Mouse (Mus musculus): ENCODE data around the gene Dnm3. TPM values are rescaled to one million over a fixed set of nuclear protein-coding genes. Genes with fewer than 3 reads are reported as not detected.

The Dnm3 gene
- polyA plus RNA-seq, 1 experiment from 2014 or later, result 13.9 TPM

- Histone ChIP-seq H3K9ac (ENCODE audit: low read length) (peak overlapping the region; percentile 81), H3K36me3 (ENCODE audit: control insufficient read depth, insufficient read depth, low read length) (peaks cover 2% of the 10 kb centered on the region; the same call in 1 of the 2 replicates), H3K4me1 (ENCODE audit: control insufficient read depth, insufficient read depth, low read length) (peaks cover 5% of the 10 kb centered on the region; the same call in 1 of the 2 replicates), H3K4me2 (ENCODE audit: low read depth, severe bottlenecking) (peak overlapping the region; percentile 55), H3K27me3 (ENCODE audit: control insufficient read depth, insufficient read depth, low read length) (no peaks in the 10 kb centered on the region), H3K9me3 (ENCODE audit: control insufficient read depth, low read length) (no peaks in the 10 kb centered on the region), H3K27ac (replicated peaks; ENCODE audit: low read depth, low read length) (peak overlapping the region; percentile 100), H3K4me3 (ENCODE audit: low read depth, low read length) (peak overlapping the region; percentile 28)
- 64% methylated on average over 8 of the region's 8 CpGs for WGBS
- ATAC-seq (ENCODE audit: insufficient number of reproducible peaks, low FRiP score, low TSS enrichment, low read depth) (no peak), DNase-seq (ENCODE audit: low spot score) (peak; percentile 65)
These were observed 254.4 kb downstream of the Dnm3 start for GRCm38 (mm10) chr1:162223258-162223940.

GRCm38 (mm10) chr1:162222353-162222752, 255.5 kb downstream of the Dnm3 start:
- H3K4me2 ChIP-seq (ENCODE audit: low read depth, severe bottlenecking), result peak overlapping the region; percentile 53
- peak overlapping the region; percentile 100 for H3K27ac ChIP-seq (replicated peaks; ENCODE audit: low read depth, low read length)
- no peak for ATAC-seq (ENCODE audit: insufficient number of reproducible peaks, low FRiP score, low TSS enrichment, low read depth)
- H3K9me3 ChIP-seq (ENCODE audit: control insufficient read depth, low read length), result no peaks in the 10 kb centered on the region
- H3K4me1 ChIP-seq (ENCODE audit: control insufficient read depth, insufficient read depth, low read length), result peaks cover 5% of the 10 kb centered on the region; the same call in 1 of the 2 replicates
- H3K9ac ChIP-seq (ENCODE audit: low read length), result no peak overlapping the region
- H3K27me3 ChIP-seq (ENCODE audit: control insufficient read depth, insufficient read depth, low read length), result no peaks in the 10 kb centered on the region
- DNase-seq (ENCODE audit: low spot score), result no peak
- peaks cover 2% of the 10 kb centered on the region; the same call in 1 of the 2 replicates for H3K36me3 ChIP-seq (ENCODE audit: control insufficient read depth, insufficient read depth, low read length)
- H3K4me3 ChIP-seq (ENCODE audit: low read depth, low read length), result peak overlapping the region; percentile 26; the same call in 1 of the 2 replicates

GRCm38 (mm10) chr1:162221801-162222301, 256.0 kb downstream of the Dnm3 start:
- Histone ChIP-seq H3K4me2 (ENCODE audit: low read depth, severe bottlenecking) (peak overlapping the region; percentile 57), H3K27me3 (ENCODE audit: control insufficient read depth, insufficient read depth, low read length) (no peaks in the 10 kb centered on the region), H3K9me3 (ENCODE audit: control insufficient read depth, low read length) (no peaks in the 10 kb centered on the region), H3K4me3 (ENCODE audit: low read depth, low read length) (peak overlapping the region; percentile 51), H3K27ac (replicated peaks; ENCODE audit: low read depth, low read length) (peak overlapping the region; percentile 100), H3K4me1 (ENCODE audit: control insufficient read depth, insufficient read depth, low read length) (peaks cover 5% of the 10 kb centered on the region; the same call in 1 of the 2 replicates), H3K9ac (ENCODE audit: low read length) (peak overlapping the region; percentile 79), H3K36me3 (ENCODE audit: control insufficient read depth, insufficient read depth, low read length) (peaks cover 2% of the 10 kb centered on the region; the same call in 1 of the 2 replicates)
- 39% methylated on average over 4 of the region's 4 CpGs for WGBS
- ATAC-seq (ENCODE audit: insufficient number of reproducible peaks, low FRiP score, low TSS enrichment, low read depth), result no peak
- DNase-seq (ENCODE audit: low spot score), result no peak

GRCm38 (mm10) chr1:162220891-162221290, 256.9 kb downstream of the Dnm3 start:
- peaks cover 2% of the 10 kb centered on the region; the same call in 1 of the 2 replicates for H3K36me3 ChIP-seq (ENCODE audit: control insufficient read depth, insufficient read depth, low read length)
- H3K27me3 ChIP-seq (ENCODE audit: control insufficient read depth, insufficient read depth, low read length), result no peaks in the 10 kb centered on the region
- peak overlapping the region; percentile 51 for H3K4me3 ChIP-seq (ENCODE audit: low read depth, low read length)
- H3K9ac ChIP-seq (ENCODE audit: low read length), result peak overlapping the region; percentile 82
- H3K27ac ChIP-seq (replicated peaks; ENCODE audit: low read depth, low read length), result peak overlapping the region; percentile 100
- H3K9me3 ChIP-seq (ENCODE audit: control insufficient read depth, low read length), result no peaks in the 10 kb centered on the region
- ATAC-seq (ENCODE audit: insufficient number of reproducible peaks, low FRiP score, low TSS enrichment, low read depth) (no peak), DNase-seq (ENCODE audit: low spot score) (no peak)
- peak overlapping the region; percentile 42 for H3K4me2 ChIP-seq (ENCODE audit: low read depth, severe bottlenecking)
- peaks cover 10% of the 10 kb centered on the region for H3K4me1 ChIP-seq (ENCODE audit: control insufficient read depth, insufficient read depth, low read length)

GRCm38 (mm10) chr1:162219781-162220180, 258.1 kb downstream of the Dnm3 start:
- DNase-seq (ENCODE audit: low spot score) (no peak), ATAC-seq (ENCODE audit: insufficient number of reproducible peaks, low FRiP score, low TSS enrichment, low read depth) (no peak)
- H3K27me3 ChIP-seq (ENCODE audit: control insufficient read depth, insufficient read depth, low read length), result no peaks in the 10 kb centered on the region
- WGBS, result 55% methylated on average over 1 of the region's 1 CpGs
- H3K4me1 ChIP-seq (ENCODE audit: control insufficient read depth, insufficient read depth, low read length), result peaks cover 15% of the 10 kb centered on the region
- peak overlapping the region; percentile 65 for H3K9ac ChIP-seq (ENCODE audit: low read length)
- H3K4me2 ChIP-seq (ENCODE audit: low read depth, severe bottlenecking), result peak overlapping the region; percentile 42; the same call in 1 of the 2 replicates
- peak overlapping the region; percentile 100 for H3K27ac ChIP-seq (replicated peaks; ENCODE audit: low read depth, low read length)
- peaks cover 2% of the 10 kb centered on the region; the same call in 1 of the 2 replicates for H3K36me3 ChIP-seq (ENCODE audit: control insufficient read depth, insufficient read depth, low read length)
- H3K4me3 ChIP-seq (ENCODE audit: low read depth, low read length), result peak overlapping the region; percentile 51
- H3K9me3 ChIP-seq (ENCODE audit: control insufficient read depth, low read length), result no peaks in the 10 kb centered on the region

GRCm38 (mm10) chr1:162218530-162219180, 259.2 kb downstream of the Dnm3 start:
- Histone ChIP-seq H3K9ac (ENCODE audit: low read length) (peak overlapping the region; percentile 94), H3K27ac (replicated peaks; ENCODE audit: low read depth, low read length) (peak overlapping the region; percentile 100), H3K4me3 (ENCODE audit: low read depth, low read length) (peak overlapping the region; percentile 51), H3K4me1 (ENCODE audit: control insufficient read depth, insufficient read depth, low read length) (peaks cover 15% of the 10 kb centered on the region), H3K27me3 (ENCODE audit: control insufficient read depth, insufficient read depth, low read length) (no peaks in the 10 kb centered on the region), H3K9me3 (ENCODE audit: control insufficient read depth, low read length) (no peaks in the 10 kb centered on the region), H3K36me3 (ENCODE audit: control insufficient read depth, insufficient read depth, low read length) (peaks cover 2% of the 10 kb centered on the region; the same call in 1 of the 2 replicates), H3K4me2 (ENCODE audit: low read depth, severe bottlenecking) (peak overlapping the region; percentile 17; the same call in 1 of the 2 replicates)
- ATAC-seq (ENCODE audit: insufficient number of reproducible peaks, low FRiP score, low TSS enrichment, low read depth) (no peak), DNase-seq (ENCODE audit: low spot score) (peak; percentile 62)
- WGBS, result 17% methylated on average over 8 of the region's 8 CpGs

- no peaks in the 10 kb centered on the region for H3K36me3 ChIP-seq (ENCODE audit: control insufficient read depth, insufficient read depth, low read length)
- peaks cover 16% of the 10 kb centered on the region for H3K4me1 ChIP-seq (ENCODE audit: control insufficient read depth, insufficient read depth, low read length)
- H3K9ac ChIP-seq (ENCODE audit: low read length), result peak overlapping the region; percentile 94
- DNase-seq (ENCODE audit: low spot score), result peak; percentile 92
- no peaks in the 10 kb centered on the region for H3K27me3 ChIP-seq (ENCODE audit: control insufficient read depth, insufficient read depth, low read length)
- H3K4me3 ChIP-seq (ENCODE audit: low read depth, low read length), result peak overlapping the region; percentile 51
- H3K9me3 ChIP-seq (ENCODE audit: control insufficient read depth, low read length), result no peaks in the 10 kb centered on the region
- 9% methylated on average over 15 of the region's 15 CpGs for WGBS
- peak overlapping the region; percentile 0; the same call in 1 of the 2 replicates for H3K4me2 ChIP-seq (ENCODE audit: low read depth, severe bottlenecking)
- H3K27ac ChIP-seq (replicated peaks; ENCODE audit: low read depth, low read length), result peak overlapping the region; percentile 100
- ATAC-seq (ENCODE audit: insufficient number of reproducible peaks, low FRiP score, low TSS enrichment, low read depth), result peak; percentile 96
These were observed 260.4 kb downstream of the Dnm3 start for GRCm38 (mm10) chr1:162217340-162217974.

GRCm38 (mm10) chr1:162216656-162217055, 261.2 kb downstream of the Dnm3 start:
- WGBS, result 5% methylated on average over 4 of the region's 4 CpGs
- no peak overlapping the region for H3K4me3 ChIP-seq (ENCODE audit: low read depth, low read length)
- H3K4me2 ChIP-seq (ENCODE audit: low read depth, severe bottlenecking), result peak overlapping the region; percentile 34
- no peaks in the 10 kb centered on the region for H3K27me3 ChIP-seq (ENCODE audit: control insufficient read depth, insufficient read depth, low read length)
- peak overlapping the region; percentile 59 for H3K9ac ChIP-seq (ENCODE audit: low read length)
- H3K9me3 ChIP-seq (ENCODE audit: control insufficient read depth, low read length), result no peaks in the 10 kb centered on the region
- H3K4me1 ChIP-seq (ENCODE audit: control insufficient read depth, insufficient read depth, low read length), result peaks cover 16% of the 10 kb centered on the region
- ATAC-seq (ENCODE audit: insufficient number of reproducible peaks, low FRiP score, low TSS enrichment, low read depth), result peak; percentile 82
- peak; percentile 75 for DNase-seq (ENCODE audit: low spot score)
- H3K27ac ChIP-seq (replicated peaks; ENCODE audit: low read depth, low read length), result peak overlapping the region; percentile 100
- no peaks in the 10 kb centered on the region for H3K36me3 ChIP-seq (ENCODE audit: control insufficient read depth, insufficient read depth, low read length)
